Mouse (Mus musculus) cerebellum, adult 2 months (tissue): ENCODE data around the gene Fbxl12. TPM values are rescaled to one million over a fixed set of nuclear protein-coding genes. Genes with fewer than 3 reads are reported as not detected.
"Not testable (repeated sequence)": the region's sequence is repeated elsewhere in the genome, so short reads cannot be mapped to it uniquely, and the experiment has no call there.

ENCODE experiments used
- DNase-seq, 2 experiments: peaks; one replicate each; pipeline ENCODE4 v3.0.0; 2021
- H3K27ac ChIP-seq: fragments of 200-500 bp; 2 replicates; pipeline ENCODE4 v1.5.1; 2012; ENCODE audit warnings: low read length, control low read depth, inconsistent platforms; ENCODE audit not compliant: insufficient read depth
- H3K27me3 ChIP-seq: fragments of 200-500 bp; 2 replicates; pipeline ENCODE4 v1.6.1; 2012; ENCODE audit warnings: inconsistent platforms, mild to moderate bottlenecking, low read length, moderate library complexity; ENCODE audit not compliant: control insufficient read depth, insufficient read depth
- H3K4me1 ChIP-seq: fragments of 200-500 bp; 2 replicates; pipeline ENCODE4 v1.6.1; 2011; ENCODE audit warnings: low read length; ENCODE audit not compliant: control insufficient read depth, insufficient read depth
- H3K4me3 ChIP-seq: fragments of 200-500 bp; replicated peaks from 2 replicates; pipeline ENCODE3; 2011; ENCODE audit warnings: mild to moderate bottlenecking, low read depth, low read length, control low read depth; ENCODE audit not compliant: insufficient read depth
- CTCF ChIP-seq: fragments of 200-500 bp; IDR thresholded peaks from 2 replicates; pipeline ENCODE4 v1.5.1; 2011; ENCODE audit warnings: low read depth, mild to moderate bottlenecking, control low read depth, low read length, moderate library complexity, borderline replicate concordance; ENCODE audit not compliant: insufficient read depth
- POLR2A ChIP-seq: fragments of 200-500 bp; IDR thresholded peaks from 2 replicates; pipeline ENCODE4 v1.6.1; 2011; ENCODE audit warnings: low read length, control low read depth, borderline replicate concordance; ENCODE audit not compliant: insufficient read depth
- WGBS: fragments of 180-500 bp; shearing (Covaris S2); methylation state at CpG from one replicate; pipeline ENCODE4 v1.1.7; 2018; 5-methylcytosine and 5-hydroxymethylcytosine counted together
- polyA plus RNA-seq: library from polyadenylated mRNA; depleted of rRNA; stranded (reverse); fragments of >200 nt; gene quantifications from 2 replicates; pipeline ENCODE4 v1.2.3, GENCODE M21; 2012

The Fbxl12 gene
- polyA plus RNA-seq, 1 experiment = 38.2 TPM

- Histone ChIP-seq H3K4me3 (no peak overlapping the region), H3K27ac (no peak overlapping the region), H3K4me1 (no peaks in the 10 kb centered on the region), H3K27me3 (no peaks in the 10 kb centered on the region)
- no peak for DNase-seq
- TF ChIP-seq CTCF (no peak), POLR2A (no peak)
- 92% methylated on average over 19 of the region's 19 CpGs for WGBS
Observed at GRCm38 (mm10) chr9:20638552-20638951, 6.0 kb downstream of the Fbxl12 start.

GRCm38 (mm10) chr9:20636790-20637189, 7.8 kb downstream of the Fbxl12 start:
- Histone ChIP-seq H3K4me1 (no peaks in the 10 kb centered on the region), H3K27me3 (no peaks in the 10 kb centered on the region), H3K27ac (no peak overlapping the region), H3K4me3 (no peak overlapping the region)
- DNase-seq = no peak
- TF ChIP-seq POLR2A (no peak), CTCF (no peak)
- 86% methylated on average over 2 of the region's 2 CpGs for WGBS

DNA sequence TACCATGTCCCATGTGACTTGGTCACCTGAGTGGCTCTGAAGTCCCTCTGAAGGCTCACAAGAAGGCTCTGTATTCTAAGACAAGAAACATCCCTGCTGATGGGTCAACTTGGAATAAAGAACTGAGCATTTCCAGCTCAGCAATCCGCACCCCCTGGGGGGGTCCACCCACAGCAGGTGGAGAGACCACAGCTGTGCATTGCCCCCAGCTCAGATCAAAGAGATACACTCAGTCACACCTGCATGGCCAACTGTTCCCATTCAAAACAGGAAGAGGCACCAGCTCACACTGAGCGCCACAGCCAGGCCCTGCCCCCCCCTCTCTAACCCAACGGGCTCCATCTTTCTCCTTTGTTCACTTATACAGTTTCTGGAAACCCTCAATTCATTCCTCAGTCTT, 8.3 kb downstream of the Fbxl12 start:
- no peak overlapping the region for H3K4me3 ChIP-seq
- no peak for TF ChIP-seq POLR2A
- no peak for TF ChIP-seq CTCF
- no peaks in the 10 kb centered on the region for H3K4me1 ChIP-seq
- H3K27ac ChIP-seq = no peak overlapping the region
- H3K27me3 ChIP-seq = no peaks in the 10 kb centered on the region
- DNase-seq = no peak
- WGBS = 85% methylated on average over 3 of the region's 3 CpGs

DNA sequence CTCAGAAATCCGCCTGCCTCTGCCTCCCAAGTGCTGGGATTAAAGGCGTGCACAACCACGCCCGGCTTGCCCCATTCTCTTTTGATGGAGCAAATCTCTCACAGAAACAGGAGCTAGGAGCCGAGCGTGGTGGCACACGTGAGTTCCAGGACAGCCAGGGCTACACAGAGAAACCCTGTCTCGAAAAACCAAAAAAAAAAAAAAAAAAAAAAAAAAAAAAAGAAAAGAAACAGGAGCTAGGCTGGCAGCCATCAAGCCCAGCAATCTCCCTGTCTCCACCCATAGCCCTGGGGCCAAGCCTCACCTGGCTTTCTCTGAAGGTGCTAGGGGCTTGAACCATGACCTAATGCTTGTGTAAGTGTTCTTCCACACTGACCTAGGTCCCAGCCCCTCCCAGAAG, 8.9 kb downstream of the Fbxl12 start:
- not testable (repeated sequence) for DNase-seq, H3K27me3 ChIP-seq, H3K4me1 ChIP-seq, H3K4me3 ChIP-seq, H3K27ac ChIP-seq
- 98% methylated on average over 8 of the region's 8 CpGs for WGBS

DNA sequence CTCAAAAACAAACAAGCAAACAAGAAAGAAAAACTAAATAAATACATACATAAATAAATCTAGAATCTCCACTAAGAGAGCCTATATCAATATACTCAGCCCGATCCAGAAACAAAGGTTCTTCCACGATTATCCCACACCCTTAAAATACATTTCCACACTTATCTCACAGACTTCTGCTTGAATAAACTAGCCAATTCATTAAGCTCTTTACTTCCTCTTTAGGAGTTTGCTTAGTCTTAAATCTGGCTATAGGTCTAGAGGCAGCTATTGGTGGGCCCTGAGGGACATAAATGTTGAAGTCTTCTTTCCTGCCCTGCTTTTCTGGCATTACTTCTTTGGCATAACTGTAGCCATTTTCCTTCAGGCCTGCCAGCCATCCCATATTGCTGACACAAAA, 13.2 kb downstream of the Fbxl12 start:
- Histone ChIP-seq H3K27me3 (no peaks in the 10 kb centered on the region), H3K4me3 (no peak overlapping the region), H3K27ac (no peak overlapping the region), H3K4me1 (no peaks in the 10 kb centered on the region)
- WGBS = 95% methylated on average over 2 of the region's 2 CpGs
- TF ChIP-seq CTCF (no peak), POLR2A (no peak)
- DNase-seq = no peak

GRCm38 (mm10) chr9:20616685-20617084, 27.9 kb downstream of the Fbxl12 start:
- no peak overlapping the region for H3K4me3 ChIP-seq
- no peaks in the 10 kb centered on the region for H3K4me1 ChIP-seq
- DNase-seq = no peak
- TF ChIP-seq CTCF = no peak
- no peak for TF ChIP-seq POLR2A
- no peaks in the 10 kb centered on the region for H3K27me3 ChIP-seq
- no peak overlapping the region for H3K27ac ChIP-seq
- 85% methylated on average over 2 of the region's 2 CpGs for WGBS

DNA sequence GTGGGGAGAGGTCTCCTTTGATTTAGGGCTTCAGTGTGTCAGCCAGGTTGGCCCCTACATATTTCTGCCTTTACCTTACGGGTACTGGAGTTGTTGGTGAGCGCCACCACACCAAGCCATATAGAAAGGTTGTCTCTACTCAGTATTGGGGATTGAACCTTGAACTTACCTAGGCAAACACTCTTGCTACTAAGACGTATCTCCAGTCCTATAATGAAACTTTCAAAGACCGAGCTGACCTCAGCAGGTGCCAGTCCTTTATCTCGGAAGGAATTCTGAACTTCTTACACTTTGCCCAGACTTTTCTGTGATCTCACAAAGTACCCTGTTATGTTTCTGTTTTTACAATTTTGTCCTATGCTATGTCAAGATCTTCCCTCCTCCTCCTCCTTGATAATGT, 32.6 kb downstream of the Fbxl12 start:
- TF ChIP-seq CTCF (no peak), POLR2A (no peak)
- Histone ChIP-seq H3K27ac (no peak overlapping the region), H3K27me3 (no peaks in the 10 kb centered on the region), H3K4me1 (no peaks in the 10 kb centered on the region), H3K4me3 (no peak overlapping the region)
- DNase-seq = no peak
- 85% methylated on average over 5 of the region's 5 CpGs for WGBS

DNA sequence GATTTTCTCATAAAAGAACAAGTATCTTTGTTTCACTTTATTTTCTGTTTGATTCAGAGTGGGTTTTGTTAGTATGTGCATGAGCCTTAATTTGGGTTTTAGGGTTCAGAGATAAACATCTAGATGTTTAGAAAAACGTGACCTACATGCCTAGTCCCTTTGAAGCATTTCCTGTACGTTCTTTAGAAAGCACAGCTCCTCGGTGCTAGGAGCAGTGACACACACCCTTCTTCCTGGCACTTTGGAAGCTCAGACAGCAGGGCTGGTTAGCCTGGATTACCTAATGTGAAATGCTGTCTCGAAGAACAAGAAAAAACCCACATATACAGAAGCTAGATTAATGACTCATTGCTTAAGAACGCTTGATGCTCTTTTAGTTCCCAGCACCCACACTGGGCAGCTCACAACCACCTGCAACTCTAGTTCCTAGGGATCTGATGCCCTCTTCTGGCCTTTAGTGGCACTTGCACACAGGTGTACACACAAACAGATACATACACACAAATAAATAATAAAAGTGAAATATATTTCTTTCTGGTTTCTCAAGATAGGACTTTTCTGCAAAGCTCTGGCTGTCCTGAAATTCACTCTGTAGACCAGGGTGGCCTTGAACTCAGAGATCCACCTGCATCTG, 34.6 kb downstream of the Fbxl12 start:
- Histone ChIP-seq H3K27ac (no peak overlapping the region), H3K4me1 (no peaks in the 10 kb centered on the region), H3K27me3 (no peaks in the 10 kb centered on the region), H3K4me3 (no peak overlapping the region)
- no peak for DNase-seq
- no peak for TF ChIP-seq CTCF
- no peak for TF ChIP-seq POLR2A
- 86% methylated on average over 5 of the region's 5 CpGs for WGBS
